Mouse (Mus musculus): ENCODE results near the gene Kank1.
A peak's percentile ranks its signal among the peaks of the same experiment; 100 is the strongest.

Kank1 gene

DNA sequence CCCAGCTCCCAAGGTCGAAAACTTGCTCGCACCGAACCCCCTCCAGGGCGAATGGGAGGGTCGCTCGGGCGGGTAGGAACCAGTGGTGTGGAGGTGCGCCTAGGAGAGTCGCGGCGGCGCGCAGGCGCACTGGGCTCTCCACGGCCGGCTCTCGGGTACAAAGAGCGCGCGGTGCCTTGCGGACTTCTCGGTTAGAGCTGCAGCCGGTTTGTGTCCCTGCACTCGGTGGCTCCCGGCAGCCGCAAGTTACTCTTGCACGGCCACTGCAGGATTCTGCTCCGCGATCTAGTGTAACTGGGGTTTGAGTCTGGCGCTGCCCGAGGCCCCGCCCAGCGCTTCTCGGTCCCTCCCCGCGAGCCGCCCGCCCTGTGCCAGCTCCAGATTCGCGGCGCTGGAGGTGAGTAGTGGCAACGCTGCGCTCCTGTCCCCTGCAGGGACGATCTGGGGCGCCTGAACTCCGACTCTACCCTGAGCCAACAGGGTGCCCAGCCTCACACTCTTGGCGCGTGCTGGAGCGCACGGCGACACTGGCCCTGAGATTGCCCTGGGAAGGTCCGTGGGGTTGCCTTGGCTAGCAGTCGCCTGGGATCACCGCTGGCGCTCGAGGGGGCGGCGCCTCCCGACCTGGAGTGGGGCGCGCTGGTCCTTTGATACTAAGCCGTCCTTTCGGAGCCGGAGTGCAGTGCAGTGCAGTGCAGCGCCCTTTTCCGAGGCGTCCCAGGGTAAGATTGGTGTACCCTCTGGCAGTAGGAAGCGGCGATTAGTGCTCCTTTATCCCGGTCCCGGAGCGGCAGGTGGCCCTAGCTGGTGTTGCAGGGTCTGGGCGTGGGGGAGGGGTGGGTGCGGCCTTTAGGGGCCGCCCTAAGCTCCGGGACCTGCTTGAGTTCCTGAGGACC lies at the start of gene Kank1:
Kank1 (plus strand) TSS at position 380 of the 896 bp plus-strand sequence.
- peak in 1 of 2 experiments; percentile 22 for DNase-seq (ENCODE audit: low spot score in 2 of 2)

DNA sequence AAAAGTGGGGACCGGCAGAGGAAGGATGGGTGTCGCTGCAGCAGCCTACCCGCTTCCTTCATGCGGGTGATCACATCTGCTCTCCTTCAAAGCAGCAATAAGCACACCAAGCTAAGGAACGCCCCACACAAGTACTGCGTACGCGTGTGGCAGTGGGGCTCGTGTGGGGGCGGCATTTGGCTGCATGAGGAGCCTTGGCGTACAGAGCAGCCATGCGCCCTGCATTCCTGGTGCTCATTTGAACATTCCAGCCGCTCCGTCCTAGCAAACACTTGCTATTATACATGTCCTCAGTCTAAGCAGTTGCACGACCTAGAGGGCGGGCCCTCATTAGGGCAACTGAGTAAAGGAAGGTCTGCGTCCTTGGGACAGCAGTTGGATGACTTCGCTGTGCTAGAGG lies 49.1 kb upstream of the Kank1 start:
- no peak for DNase-seq (ENCODE audit: low spot score in 2 of 2)

DNA sequence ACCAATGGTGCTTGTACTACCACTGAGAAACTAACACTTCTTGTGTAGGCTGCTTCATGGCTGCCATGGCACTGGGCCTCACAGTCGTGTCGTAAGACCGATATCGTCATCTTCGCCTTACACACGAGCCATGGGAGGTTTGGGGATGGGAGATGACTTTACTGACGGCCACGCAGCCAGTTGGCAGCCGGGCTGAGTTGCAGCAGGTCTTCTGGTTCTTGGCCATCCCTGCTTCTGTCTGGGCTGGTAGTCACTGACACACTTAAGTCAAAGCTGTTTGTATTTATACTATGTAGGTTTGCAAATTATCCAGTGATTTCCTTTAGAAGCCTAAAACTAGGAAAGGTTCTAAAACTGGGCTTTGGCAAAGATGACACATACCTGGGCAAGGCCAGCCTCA lies 43.0 kb upstream of the Kank1 start:
- no peak for DNase-seq (ENCODE audit: low spot score in 2 of 2)

DNA sequence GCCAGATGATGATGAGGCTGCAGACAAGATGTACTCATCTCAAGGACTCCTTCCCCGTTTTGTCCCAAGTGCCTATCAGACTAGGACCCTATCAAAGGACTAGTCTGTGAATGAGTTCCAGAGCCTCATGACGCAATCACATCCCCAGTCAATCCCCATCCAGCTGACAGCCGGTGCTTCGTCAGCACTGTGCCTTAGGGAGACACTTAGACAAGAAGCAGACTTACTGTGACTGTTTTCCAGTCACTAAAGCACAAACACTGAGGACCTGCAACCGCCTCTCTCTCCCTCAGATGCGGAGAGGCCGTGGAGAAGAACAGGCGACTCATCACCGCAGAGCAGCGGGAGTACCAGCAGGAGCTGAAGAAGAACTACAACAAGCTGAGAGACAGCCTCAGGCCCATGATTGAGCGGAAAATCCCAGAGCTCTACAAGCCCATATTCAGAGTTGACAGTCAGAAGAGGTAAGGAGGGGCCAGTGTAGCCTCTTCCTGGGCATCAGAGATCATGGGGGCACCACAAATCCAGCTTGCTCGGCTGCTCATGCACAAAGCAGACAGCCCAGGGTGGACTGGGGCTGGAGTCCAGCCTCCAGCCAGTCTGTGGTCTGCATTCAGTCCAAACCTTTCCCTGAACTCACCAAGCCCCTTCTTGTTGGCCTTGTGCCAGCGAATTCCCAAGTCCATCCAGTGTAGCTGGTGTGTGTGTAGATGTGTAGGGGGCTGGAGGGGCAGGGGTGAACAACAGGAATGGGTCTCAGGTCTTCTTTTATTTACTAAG lies 36.5 kb upstream of the Kank1 start:
- no peak for DNase-seq (ENCODE audit: low spot score in 2 of 2)

DNA sequence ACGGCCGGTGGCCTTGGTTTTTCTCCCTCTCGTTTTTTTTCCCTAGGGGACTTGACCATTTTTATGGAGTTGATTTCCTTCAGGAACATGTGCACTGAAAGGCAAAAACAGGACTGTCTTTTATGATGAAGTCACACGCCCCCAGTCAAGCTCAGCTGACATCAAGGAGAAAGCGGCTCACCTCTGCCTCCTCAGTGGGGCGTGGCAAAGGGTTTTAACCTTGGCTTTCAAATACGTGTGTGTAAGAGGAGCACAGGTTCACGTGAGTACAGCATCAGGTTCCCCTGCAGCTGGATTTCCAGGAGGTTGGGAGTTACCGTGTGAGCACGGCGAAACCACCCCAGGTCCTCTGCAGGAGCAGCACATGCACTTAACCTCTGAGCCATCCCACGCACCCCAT lies 33.7 kb upstream of the Kank1 start:
- DNase-seq (ENCODE audit: low spot score in 2 of 2): no peak

DNA sequence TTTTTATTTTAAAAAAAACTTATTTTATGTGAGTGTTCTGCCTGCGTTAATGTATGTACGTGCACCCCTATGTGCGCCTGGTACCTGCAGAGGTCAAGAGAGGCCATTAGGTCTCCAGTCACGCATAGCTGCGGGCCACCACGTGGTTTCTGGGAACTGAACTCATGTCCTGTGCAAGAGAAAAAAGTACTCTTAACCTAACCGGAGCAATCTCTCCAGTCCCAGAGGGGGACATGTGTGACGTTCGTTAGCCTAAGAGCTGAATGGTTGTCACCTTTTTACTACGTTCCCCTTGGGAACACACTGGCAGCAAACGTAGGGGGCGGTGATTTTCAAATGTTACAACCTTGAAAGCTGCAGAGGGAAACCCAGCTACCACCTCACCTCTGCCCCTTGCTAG lies 29.8 kb upstream of the Kank1 start:
- no peak for DNase-seq (ENCODE audit: low spot score in 2 of 2)

DNA sequence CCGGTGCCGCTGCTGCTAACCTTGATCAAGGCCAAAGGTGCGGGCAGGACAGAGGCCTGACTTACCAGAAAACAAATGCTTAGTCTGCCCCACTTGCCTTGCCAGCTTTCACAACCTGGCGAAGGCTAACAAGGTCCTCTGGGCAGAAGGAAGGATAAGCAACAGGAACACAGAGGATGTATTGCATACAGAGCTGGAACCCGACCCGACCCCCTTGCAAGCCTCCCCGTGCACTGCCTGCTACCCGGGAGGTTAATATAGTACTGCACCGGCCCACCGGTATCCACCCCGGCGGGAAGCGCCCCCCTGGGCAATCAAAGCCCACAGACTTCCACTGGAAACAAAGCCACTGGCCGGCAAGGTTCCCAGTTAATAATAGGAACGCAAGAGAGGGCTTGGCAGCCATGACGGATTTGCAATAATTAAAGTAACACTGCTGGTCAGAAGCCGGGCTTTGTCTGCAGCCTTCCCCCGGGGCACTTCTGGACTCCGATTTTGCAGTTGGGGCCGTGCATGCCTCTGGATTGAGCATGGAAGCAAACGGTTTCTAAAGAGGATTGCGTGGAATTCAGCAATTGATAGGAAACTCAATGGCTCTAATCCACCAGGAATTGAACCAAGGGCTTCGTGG lies 28.9 kb upstream of the Kank1 start:
- no peak for DNase-seq (ENCODE audit: low spot score in 2 of 2)

DNA sequence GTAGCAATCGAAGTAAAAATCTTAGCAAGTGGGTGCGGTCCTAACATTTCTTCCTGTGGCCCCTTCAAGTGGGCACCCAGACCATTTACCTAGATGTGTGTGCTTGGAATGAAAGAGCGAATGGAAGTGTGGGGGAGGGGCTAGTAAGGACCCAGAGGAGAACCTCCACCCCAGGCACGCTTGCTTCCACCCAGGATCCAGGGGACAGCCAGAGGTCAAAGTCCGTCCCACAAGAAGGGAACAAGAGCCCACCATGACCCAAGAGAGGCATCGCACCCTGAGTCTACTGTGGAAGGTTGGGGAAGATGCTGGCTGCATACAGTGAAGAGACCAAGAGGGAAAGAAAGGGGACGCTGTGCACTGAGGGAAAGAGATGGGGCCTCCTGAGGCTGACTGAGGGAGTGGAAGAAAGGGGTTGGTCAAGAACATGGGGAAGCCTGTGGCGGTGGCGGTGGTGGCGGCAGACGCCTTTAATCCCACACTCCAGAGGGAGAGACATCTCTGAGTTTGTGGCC lies 28.1 kb upstream of the Kank1 start:
- no peak for DNase-seq (ENCODE audit: low spot score in 2 of 2)

DNA sequence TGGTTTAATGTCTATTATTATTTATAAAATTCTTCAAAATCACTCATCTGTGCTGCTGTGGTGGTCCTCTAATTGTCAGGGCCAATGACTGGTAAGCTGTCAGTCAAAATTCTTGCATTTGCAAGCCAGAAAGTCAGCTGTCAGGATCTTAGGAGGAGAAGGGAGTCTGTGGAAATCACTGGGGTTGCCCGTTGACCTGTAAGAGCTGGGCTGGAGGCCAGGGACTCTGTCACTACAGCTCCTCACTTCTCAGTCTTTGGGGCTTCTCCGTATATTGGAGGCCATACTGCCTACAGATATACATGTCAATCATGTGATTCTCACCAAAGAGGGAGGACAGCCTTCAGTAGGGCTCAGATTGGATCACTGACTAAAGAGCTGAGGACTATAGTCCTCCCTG lies 16.2 kb upstream of the Kank1 start:
- DNase-seq (ENCODE audit: low spot score in 2 of 2): no peak

DNA sequence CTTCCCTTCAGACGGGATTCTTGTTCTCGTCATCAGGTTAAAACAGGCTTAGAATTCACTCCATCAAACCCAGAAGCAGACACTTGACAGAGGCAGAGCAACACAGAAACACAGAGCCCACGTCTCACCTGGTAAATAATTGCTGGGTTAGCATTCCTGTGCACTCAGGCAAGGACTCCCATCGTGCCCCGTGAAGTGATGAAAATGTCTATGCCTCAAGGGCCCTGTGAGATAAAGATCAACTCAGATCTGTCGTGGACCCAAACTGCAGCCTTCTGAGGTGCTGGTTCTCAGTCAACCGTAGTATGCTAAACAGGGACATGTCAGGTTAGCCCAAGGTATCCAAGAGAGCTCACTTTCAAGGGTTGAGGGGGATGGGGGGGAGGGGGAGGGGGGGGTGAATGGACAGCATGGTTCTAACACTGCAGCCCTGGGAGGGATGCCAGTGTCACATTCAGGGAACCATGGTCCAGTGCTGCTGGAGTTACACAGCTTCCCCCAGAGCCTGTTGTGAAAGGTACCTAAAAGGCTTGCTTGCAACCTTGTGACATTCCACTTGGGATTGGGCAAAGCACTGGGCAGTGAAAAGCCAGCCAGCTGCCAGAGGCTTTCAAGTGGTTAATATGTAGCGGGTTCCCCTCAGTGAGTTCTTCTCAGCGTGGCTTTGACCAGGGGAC lies 14.7 kb upstream of the Kank1 start:
- DNase-seq (ENCODE audit: low spot score in 2 of 2): no peak

DNA sequence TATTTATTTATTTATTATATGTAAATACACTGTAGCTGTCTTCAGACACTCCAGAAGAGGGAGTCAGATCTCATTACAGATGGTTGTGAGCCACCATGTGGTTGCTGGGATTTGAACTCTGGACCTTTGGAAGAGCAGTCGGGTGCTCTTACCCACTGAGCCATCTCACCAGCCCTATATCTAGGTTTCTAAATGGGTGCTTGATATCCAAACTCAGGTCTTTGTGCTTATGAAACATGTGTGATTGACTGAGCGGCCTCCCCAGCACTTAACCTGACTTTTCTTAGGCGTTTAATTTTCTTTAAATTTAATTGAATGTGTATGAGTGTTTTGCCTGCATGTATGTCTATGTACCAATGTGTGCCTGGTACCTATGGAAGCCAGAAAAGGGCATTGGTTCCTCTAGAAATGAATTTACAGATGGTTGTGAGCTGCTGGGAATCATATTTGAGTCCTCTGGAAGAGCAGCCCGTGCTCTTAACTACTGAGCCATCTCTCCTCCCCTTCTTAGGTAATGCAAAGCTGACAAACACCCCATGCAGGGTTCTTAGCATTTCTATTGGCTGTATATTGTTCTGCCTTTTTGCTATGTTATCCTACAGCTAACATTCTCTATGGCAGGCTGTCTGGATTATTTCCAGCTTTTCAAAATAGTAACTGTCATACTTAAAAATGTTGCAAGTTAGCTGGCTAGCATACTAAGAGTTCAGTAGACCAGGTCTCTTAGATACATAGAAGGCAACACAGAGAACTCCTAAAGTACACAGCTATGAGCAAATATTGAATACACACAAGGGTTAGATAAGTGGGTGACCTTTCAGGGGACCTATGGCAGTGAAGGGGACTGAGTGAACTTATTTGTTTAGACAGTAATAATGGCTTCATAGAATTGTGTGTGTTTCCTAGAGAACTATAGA lies 6.5 kb upstream of the Kank1 start:
- no peak for DNase-seq (ENCODE audit: low spot score in 2 of 2)

DNA sequence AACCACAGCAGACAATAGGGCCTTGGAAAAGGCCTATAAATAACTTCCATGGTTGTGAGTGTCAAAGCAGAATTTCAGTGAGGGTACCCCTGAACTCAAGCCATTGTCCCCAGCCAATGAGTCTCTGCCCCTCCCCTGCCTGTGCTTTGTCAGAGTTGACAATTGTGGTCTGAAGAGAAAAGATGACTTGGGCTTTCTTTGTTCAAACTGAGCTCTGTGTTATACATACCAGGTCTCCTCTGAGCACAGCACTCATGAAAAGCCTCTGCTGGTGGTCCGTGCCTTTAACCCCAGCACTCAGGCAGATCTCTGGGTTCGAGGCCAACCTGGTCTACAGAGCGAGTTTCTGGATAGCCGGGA lies 5.8 kb upstream of the Kank1 start:
- DNase-seq (ENCODE audit: low spot score in 2 of 2): no peak

DNA sequence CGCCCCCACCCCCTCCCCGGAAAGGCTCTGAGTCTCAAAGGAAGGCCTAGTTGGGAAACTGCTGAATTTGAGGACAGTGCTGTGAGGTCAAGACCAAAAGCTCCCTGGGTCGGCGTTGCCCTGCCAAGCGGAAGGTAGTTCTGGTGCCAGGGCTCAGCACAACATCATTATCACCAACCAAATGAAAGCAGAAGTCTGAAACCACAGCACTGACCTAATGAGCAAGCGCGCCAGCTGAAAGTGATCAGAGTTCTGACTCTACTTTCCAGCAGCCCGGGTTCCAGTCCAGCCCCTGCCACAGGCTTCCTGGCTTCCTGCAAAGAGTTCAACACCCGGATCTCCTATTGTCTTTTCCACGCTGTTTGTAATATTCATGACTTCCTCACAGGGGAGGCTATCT lies 4.7 kb upstream of the Kank1 start:
- DNase-seq (ENCODE audit: low spot score in 2 of 2): no peak

DNA sequence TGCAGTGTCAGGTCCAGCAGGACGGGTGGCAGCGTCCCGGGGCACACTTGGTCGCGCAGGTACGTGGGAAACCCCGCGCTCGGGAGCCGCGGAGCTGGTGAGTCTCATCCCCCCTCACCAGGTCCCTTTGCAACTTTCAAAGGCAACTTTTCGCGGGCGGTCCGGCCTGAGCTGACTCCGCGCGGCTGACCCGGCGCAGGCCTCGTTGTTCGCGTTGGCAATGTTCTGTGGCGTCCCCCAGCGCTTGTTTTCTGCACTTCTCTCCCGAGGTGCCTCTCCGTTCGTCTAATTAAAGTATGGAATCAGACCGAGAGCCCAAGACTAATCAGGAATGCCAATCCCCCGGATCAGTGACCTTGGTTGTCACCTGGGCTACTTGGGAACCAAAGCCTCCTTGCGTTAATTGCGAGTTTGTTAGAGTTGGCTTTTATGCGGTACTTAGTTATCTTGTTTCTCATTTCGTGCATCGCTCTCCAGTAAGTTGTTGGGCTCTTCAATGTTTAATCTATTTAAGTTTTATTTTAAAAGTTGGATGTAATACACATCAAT lies 791 bp downstream of the Kank1 start:
- peak in 1 of 2 experiments; percentile 7 for DNase-seq (ENCODE audit: low spot score in 2 of 2)

DNA sequence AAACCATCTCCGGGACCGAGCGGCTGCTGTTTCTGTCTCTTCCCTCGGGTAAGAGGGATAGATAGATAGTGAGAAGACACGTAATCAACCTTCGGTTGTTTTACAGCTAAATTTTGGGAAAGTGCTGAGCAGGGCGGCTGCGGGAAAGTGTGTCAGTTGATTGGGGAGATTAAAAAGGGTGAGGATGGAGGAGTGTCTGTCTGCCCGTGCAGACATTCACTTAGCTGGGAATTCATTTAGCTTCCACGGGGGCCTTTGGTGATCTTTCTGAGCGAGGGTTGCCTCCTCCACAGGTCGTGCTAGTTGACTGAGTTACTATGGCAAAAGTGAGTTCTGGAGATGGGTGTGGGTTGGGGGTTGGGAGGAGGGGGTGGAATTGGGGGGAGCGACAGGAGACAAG lies 1.3 kb downstream of the Kank1 start:
- no peak for DNase-seq (ENCODE audit: low spot score in 2 of 2)

DNA sequence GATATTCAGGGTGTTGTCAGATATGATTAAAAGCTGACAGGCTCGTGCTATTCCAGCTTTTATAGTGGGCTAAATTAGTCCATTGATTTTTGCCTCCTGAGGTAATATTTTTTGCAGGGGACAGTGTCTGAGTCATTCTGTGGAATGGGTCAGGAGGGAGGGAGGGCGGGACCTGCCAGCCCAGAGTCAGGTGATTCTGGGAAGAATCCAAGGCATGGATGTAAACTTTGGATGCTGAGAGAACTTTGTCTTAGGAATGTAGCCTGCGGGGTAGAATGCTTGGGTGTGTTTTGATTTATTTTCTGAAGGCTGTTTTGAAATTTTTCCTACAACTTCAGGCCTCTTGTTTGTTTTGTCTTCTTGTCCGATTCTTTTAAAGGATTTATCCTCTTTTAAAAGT lies 6.8 kb downstream of the Kank1 start:
- no peak for DNase-seq (ENCODE audit: low spot score in 2 of 2)

DNA sequence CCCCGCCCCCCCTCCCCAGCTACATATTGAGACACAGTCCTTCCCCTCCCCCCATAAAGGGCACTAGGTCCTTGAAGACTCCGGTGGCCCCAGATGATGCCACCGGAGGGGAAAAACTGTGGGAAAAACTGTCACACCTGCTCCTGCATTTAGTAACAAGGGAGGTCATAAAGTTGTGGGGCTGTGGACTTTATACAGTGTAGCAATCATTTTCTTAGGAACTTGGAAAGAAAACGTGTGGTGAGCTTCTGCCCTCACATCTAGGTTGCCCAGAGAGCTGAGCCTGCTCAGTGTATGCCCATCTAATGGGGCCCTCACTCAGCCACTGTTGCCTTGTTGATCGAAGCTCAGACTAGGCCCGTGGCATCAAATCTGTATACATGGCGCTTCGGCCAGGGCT lies 9.3 kb downstream of the Kank1 start:
- DNase-seq (ENCODE audit: low spot score in 2 of 2): no peak

DNA sequence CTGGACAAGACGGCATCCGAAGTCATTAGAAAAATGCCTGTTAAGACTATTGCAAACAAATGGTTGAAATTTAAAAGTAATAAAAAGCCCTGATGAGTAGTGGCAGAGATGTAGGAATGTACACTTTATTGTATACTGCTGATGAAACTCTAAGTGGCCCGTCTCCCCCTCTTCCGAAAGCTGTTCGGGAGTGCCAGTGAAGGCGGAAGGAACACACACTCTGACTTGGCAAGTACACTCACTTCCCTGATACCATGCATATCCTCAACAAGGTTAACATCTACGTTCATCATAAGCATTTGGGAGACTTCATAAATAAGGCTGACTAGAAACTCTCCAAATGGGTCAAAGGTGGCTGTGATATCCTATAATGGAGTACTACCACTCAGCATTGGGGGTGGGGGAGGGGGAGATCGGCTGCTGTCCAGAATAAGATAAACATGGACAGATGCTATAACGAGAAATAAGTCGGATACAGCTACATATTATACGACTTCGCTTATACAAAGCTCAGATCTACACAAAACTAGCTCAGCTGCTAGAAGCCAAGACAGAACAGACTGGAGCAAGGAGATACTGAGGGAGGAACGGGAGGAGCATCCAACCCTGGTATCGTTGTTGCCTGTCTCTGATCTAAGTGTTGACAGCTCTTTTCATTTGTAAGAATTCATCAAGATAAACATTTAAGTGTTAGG lies 11.2 kb downstream of the Kank1 start:
- no peak for DNase-seq (ENCODE audit: low spot score in 2 of 2)

DNA sequence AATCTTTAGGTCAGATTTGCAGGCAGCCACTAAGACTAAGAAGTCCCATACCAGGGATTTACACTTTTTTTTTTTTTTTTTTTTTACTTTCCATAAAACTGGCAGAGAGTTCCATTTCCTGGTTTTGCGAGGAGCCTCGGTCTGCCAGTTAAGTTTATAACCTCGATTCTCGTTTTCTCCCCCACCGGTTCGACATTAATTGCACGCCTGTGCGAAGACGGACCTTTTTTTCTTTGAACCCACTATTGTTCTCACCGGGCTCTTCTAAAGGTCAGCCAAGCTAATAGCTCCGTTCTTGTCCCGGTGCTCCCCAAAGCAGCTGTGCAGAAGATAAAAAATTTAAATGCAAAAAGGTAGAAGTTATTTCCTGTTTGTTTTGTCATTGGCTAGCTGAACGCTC lies 12.5 kb downstream of the Kank1 start:
- no peak for DNase-seq (ENCODE audit: low spot score in 2 of 2)

DNA sequence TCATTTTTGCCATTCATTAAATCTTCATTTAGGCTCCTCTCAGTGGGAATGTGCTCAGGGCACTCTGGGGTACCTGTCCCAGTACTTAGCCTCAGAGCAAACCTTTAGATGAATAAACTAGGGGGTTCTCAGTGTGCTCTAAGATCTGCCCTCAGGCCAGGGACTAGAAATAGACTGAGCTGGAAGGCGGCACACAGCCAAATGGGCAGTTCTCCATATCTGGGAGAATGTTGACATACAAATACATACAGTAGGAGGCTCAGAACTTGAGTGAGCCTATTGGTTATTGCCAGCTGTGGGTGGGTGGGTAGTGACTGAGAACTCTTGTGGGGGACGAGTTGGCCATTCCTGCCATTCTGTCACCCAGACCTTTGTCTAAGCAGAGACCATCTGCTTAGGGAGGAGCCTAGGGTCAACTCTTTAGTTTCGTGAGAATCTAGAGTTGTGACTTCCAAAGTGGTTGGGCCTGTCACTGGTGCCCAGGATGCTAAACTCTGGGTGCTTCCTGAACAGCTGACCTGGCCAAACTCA lies 14.9 kb downstream of the Kank1 start:
- DNase-seq (ENCODE audit: low spot score in 2 of 2): no peak
